Mouse (Mus musculus) cerebellum, adult 2 months (tissue): ENCODE data around the gene Zfp941. TPM values are rescaled to one million over a fixed set of nuclear protein-coding genes. Genes with fewer than 3 reads are reported as not detected.

Experiments used
- DNase-seq, 2 experiments: peaks; one replicate each; pipeline ENCODE4 v3.0.0; 2021
- H3K27ac ChIP-seq: fragments of 200-500 bp; 2 replicates; pipeline ENCODE4 v1.5.1; 2012; ENCODE audit warnings: low read length, control low read depth, inconsistent platforms; ENCODE audit not compliant: insufficient read depth
- H3K27me3 ChIP-seq: fragments of 200-500 bp; 2 replicates; pipeline ENCODE4 v1.6.1; 2012; ENCODE audit warnings: inconsistent platforms, mild to moderate bottlenecking, low read length, moderate library complexity; ENCODE audit not compliant: control insufficient read depth, insufficient read depth
- H3K4me1 ChIP-seq: fragments of 200-500 bp; 2 replicates; pipeline ENCODE4 v1.6.1; 2011; ENCODE audit warnings: low read length; ENCODE audit not compliant: control insufficient read depth, insufficient read depth
- H3K4me3 ChIP-seq: fragments of 200-500 bp; replicated peaks from 2 replicates; pipeline ENCODE3; 2011; ENCODE audit warnings: mild to moderate bottlenecking, low read depth, low read length, control low read depth; ENCODE audit not compliant: insufficient read depth
- CTCF ChIP-seq: fragments of 200-500 bp; IDR thresholded peaks from 2 replicates; pipeline ENCODE4 v1.5.1; 2011; ENCODE audit warnings: low read depth, mild to moderate bottlenecking, control low read depth, low read length, moderate library complexity, borderline replicate concordance; ENCODE audit not compliant: insufficient read depth
- POLR2A ChIP-seq: fragments of 200-500 bp; IDR thresholded peaks from 2 replicates; pipeline ENCODE4 v1.6.1; 2011; ENCODE audit warnings: low read length, control low read depth, borderline replicate concordance; ENCODE audit not compliant: insufficient read depth
- WGBS: fragments of 180-500 bp; shearing (Covaris S2); methylation state at CpG from one replicate; pipeline ENCODE4 v1.1.7; 2018; 5-methylcytosine and 5-hydroxymethylcytosine counted together
- polyA plus RNA-seq: library from polyadenylated mRNA; depleted of rRNA; stranded (reverse); fragments of >200 nt; gene quantifications from 2 replicates; pipeline ENCODE4 v1.2.3, GENCODE M21; 2012

The Zfp941 gene
- polyA plus RNA-seq, 1 experiment, result 14.5 TPM

DNA sequence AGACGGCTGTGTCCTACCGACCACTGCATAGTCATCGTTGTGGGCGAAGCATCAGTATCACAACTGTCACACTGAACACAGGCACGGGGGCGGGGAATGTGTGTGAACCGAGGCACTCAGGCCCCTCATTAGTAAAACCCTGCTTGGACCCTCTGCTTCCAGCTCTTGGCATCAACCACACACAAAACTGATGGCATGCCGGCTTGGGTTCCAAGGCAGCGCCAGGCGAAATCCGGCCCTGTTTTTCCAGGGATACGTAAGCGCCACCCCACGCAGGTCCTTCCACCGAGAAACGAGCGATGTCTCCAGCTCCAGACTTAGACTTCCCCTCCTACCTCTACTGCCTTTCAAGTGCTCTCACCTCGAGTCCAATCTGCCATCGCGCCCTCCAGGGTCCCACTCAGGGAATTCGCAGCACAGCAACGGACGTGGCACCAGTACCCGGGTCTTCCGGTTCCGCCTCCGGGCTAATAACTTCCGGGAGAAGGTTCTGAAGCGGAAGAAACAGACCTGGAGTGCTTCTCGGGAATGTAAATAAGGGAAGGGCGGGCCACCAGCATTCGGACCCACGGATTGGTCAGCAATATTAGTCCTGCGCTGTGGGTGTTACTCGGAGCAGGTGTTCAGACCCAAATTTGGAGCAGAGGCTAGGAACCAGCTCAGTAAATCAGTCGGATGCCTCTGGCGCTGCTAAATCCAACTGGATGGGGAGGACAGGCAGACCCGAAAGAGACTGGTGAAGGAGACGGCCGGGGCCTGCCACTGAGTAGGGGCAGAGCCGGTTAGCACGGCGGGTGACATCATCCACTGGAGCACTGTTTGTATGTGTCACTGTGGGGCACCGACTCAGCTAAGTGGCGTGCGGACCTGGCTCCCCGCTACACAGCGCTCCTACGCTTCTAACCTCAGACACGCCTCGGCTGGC lies 34.1 kb upstream of the Zfp941 start, which contains the start of gene Gm45785:
Gene Gm45785 (minus strand): TSS at position 472 of the 925 bp plus-strand sequence.
- under 1% methylated on average over 51 of the region's 51 CpGs for WGBS
- H3K4me3 ChIP-seq, result peak within 1 kb of the TSS; percentile 86
- TF ChIP-seq POLR2A (peak; percentile 71; the same call in 1 of the 2 replicates), CTCF (no peak)

DNA sequence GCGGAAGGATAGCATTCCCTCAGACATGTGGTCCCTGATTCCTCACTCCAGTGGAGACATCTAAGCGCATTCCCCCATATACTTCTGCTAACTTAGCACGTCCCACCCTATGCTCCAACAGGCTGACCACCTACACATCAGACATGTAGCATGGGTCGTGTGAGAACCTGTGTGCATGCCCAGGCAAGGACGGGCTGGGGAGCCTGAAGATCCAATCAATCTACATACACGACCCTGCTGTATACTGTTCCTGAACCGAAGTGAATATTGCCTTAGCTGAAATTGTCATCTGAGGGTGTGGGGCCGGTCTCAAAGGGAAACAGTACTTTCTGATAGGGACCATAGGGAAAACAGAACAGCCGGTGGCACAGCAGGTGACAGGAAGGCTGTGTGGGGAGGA lies 33.2 kb upstream of the Zfp941 start:
- no peak overlapping the region for H3K27ac ChIP-seq
- WGBS, result 65% methylated on average over 9 of the region's 9 CpGs
- no peaks in the 10 kb centered on the region for H3K27me3 ChIP-seq
- no peak for DNase-seq
- TF ChIP-seq CTCF (no peak), POLR2A (no peak)
- H3K4me3 ChIP-seq, result peak overlapping the region; percentile 86
- peaks cover 17% of the 10 kb centered on the region for H3K4me1 ChIP-seq

More for the DNA sequence above, 34.1 kb upstream of the Zfp941 start, which contains the start of gene Gm45785:
- Histone ChIP-seq H3K27me3 (no peaks in the 10 kb centered on the region), H3K27ac (peak within 1 kb of the TSS; percentile 82), H3K4me1 (peaks cover 22% of the 10 kb centered on the region)
- DNase-seq, result peak; percentile 85 to 92

DNA sequence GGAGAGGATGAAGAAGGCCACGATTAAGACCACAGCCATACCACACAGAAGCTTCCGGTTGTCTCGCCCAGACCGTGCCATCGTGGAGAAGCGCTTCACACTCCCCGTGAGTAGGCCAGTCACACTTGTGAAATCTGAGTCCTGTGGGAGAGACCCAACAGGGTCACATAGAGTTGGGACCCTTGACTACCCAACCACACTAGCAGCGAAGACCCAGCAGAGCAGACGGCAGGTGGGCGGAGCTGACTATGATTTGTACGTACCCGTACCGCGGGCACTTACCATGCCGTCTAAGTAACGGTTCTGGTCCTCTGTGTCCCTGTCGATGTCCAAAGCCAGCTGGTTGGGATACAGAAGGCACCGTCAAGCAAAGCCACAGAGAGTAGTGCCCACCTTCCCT lies 32.5 kb upstream of the Zfp941 start:
- 93% methylated on average over 18 of the region's 18 CpGs for WGBS
- H3K4me1 ChIP-seq, result peaks cover 17% of the 10 kb centered on the region

DNA sequence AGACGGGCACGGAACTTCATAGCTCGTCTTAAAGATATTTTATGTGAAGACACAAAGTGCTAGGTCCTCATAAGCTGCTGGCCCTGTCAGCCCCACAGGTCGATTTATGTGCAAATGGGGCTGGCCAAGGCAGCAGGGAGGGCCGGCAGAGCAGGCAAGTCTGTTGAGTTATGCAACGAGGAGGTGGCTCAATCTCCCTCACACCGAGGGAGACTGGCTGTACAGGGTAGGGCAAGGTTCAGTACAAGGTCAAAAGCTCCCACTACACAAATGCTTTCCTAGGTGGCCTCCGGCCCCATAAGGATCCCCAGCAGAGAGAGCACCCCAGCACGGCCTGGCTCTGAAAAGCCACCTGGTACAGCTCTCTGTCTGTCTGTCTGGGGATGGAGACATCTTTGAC lies 31.4 kb upstream of the Zfp941 start:
- Histone ChIP-seq H3K4me1 (peaks cover 6% of the 10 kb centered on the region), H3K27ac (no peak overlapping the region), H3K4me3 (no peak overlapping the region), H3K27me3 (no peaks in the 10 kb centered on the region)
- no peak for TF ChIP-seq POLR2A
- TF ChIP-seq CTCF, result no peak
- DNase-seq, result no peak
- WGBS, result 85% methylated on average over 9 of the region's 9 CpGs

More for the DNA sequence above, 32.5 kb upstream of the Zfp941 start:
- Histone ChIP-seq H3K27ac (no peak overlapping the region), H3K27me3 (no peaks in the 10 kb centered on the region), H3K4me3 (no peak overlapping the region)
- no peak for DNase-seq
- TF ChIP-seq CTCF, result no peak
- no peak for TF ChIP-seq POLR2A

DNA sequence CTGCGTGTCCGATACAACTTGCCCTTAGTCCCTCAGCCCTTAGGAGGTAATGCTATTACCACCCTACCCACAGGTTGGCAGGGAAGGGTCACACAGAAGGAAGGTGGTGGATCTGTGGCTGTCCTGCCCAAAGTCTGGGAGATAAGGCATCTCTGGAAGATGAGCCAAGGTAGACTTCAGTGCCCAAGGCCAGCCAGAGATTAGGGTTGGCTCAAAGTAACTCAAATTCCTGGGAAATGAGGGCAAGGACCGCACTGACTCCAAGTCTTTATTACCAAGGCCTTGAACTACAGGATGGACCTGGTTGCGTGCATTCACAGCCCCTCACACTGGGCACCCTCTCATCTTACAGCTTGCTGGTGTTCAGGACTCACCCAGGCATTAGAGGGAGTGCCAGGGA lies 29.9 kb upstream of the Zfp941 start:
- no peak overlapping the region for H3K4me3 ChIP-seq
- 92% methylated on average over 4 of the region's 4 CpGs for WGBS
- H3K27me3 ChIP-seq, result no peaks in the 10 kb centered on the region
- no peak for TF ChIP-seq POLR2A
- TF ChIP-seq CTCF, result no peak
- no peak overlapping the region for H3K27ac ChIP-seq
- DNase-seq, result no peak
- peaks cover 5% of the 10 kb centered on the region for H3K4me1 ChIP-seq

DNA sequence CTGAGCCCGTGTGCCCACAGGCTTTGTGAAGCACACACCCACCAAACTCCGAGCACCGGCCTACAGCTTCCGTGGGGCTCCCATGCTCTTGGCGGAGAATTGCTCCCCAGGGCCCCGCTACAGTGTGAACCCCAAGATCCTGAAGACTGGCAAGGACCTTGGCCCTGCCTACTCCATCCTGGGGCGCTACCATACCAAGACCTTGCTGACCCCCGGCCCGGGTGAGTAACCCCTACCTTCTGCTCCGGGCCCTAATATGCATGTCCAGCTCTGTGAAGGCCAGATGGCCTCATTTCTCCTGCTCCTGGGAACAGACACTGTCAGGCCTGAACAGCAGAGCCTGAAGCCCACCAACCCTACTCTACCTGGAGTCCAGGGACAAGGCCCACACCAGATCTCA lies 26.6 kb upstream of the Zfp941 start:
- Histone ChIP-seq H3K27me3 (no peaks in the 10 kb centered on the region), H3K27ac (no peak overlapping the region), H3K4me3 (no peak overlapping the region), H3K4me1 (no peaks in the 10 kb centered on the region)
- WGBS, result 92% methylated on average over 10 of the region's 10 CpGs
- TF ChIP-seq POLR2A (no peak), CTCF (no peak)
- DNase-seq, result no peak

DNA sequence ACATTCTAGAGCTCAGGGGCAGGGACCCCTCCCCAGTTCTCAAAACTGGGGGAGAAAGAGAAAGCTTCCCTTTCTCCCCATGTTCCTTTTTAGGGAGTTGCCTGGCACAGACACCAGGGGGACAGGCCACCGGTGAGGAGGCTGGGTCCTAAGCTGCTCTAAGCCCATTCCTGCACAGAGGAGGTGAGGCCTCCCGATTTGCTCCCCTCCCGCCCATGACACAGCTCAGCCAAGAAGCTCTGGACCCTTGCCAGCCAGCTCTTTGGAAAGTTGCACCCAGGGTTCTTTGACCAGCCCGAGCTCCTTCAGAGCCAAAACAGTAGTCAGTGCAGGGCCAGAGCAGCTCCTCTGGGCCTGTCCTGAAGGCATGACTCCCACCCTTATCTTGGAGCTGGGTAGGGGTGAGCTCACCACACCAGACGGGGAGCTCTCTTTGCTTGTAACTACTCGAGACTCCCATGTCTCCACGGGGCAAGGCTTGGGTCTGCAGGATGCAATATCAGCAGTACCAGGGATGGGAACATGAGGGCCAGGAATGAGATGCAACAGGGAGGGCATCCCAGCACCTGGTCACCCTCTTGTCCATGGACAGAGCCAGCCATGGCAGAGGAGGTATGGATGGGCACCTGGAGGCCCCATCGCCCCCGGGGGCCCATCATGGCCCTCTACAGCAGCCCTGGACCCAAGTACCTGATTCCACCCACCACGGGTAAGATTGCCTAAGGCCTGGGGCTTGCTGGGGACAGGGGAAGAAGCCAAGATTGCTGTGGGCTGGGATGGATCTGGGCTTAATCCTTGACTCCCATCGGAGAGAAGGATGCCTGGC lies 26.0 kb upstream of the Zfp941 start, which contains the start of gene Odf3:
Gene Odf3 (plus strand): TSS at position 51 of the 826 bp plus-strand sequence.
- no peaks in the 10 kb centered on the region for H3K27me3 ChIP-seq
- no peak for DNase-seq
- H3K27ac ChIP-seq, result no peak within 1 kb of the TSS
- TF ChIP-seq POLR2A (no peak), CTCF (no peak)
- WGBS, result 42% methylated on average over 11 of the region's 11 CpGs
- no peaks in the 10 kb centered on the region for H3K4me1 ChIP-seq
- H3K4me3 ChIP-seq, result no peak within 1 kb of the TSS

DNA sequence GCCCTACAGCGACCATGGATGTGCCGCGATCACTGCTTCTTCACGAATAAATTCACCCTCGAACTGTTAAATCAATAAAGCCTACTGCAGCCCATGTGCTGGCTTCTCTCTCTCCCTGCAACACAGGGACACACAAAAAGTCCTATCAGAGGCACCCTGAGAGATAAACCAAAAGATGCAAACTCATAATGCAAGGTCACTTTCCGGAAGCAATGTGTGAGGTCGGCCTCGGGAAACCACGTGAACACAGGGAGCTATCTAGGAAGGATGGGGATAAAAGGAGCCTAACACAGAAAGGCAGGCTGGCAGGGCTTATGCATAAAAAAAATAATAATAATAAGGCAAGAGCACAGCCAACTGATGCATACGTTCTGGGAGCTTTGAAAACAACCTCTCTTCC lies 24.7 kb upstream of the Zfp941 start:
- TF ChIP-seq CTCF (no peak), POLR2A (no peak)
- Histone ChIP-seq H3K27ac (no peak overlapping the region), H3K4me3 (no peak overlapping the region), H3K4me1 (no peaks in the 10 kb centered on the region), H3K27me3 (no peaks in the 10 kb centered on the region)
- DNase-seq, result no peak
- 78% methylated on average over 10 of the region's 10 CpGs for WGBS
